Mouse (Mus musculus) embryonic fibroblast, embryonic 13.5 days (primary cell): ENCODE results near the gene Ank2.

ENCODE experiments used
- CTCF ChIP-seq: IDR thresholded peaks from 2 replicates; pipeline ENCODE4 v1.5.1; 2011; ENCODE audit warnings: mild to moderate bottlenecking, control low read depth, low read length, moderate library complexity, borderline replicate concordance; ENCODE audit not compliant: insufficient read depth
- POLR2A ChIP-seq: IDR thresholded peaks from 2 replicates; pipeline ENCODE4 v1.6.1; 2011; ENCODE audit warnings: low read depth, mild to moderate bottlenecking, control low read depth, low read length, moderate library complexity

GRCm38 (mm10) chr3:127387016-127387517 lies 112.1 kb downstream of the Ank2 start:
- TF ChIP-seq CTCF (no peak), POLR2A (no peak)
